Mouse (Mus musculus): ENCODE results near the gene Klf12. TPM values are rescaled to one million over a fixed set of nuclear protein-coding genes. Genes with fewer than 3 reads are reported as not detected.

Gene Klf12
- total RNA-seq, 1 experiment from 2014 or later = 6.2 TPM

- ATAC-seq (replicated peaks in 1 of 2; ENCODE audit: insufficient read depth in 1 of 2, low FRiP score in 2 of 2, low TSS enrichment in 1 of 2, low read depth in 1 of 2, poor library complexity in 2 of 2, severe bottlenecking in 2 of 2) = no peak
Observed at GRCm38 (mm10) chr14:100097208-100098189, 187.0 kb downstream of the Klf12 start.

DNA sequence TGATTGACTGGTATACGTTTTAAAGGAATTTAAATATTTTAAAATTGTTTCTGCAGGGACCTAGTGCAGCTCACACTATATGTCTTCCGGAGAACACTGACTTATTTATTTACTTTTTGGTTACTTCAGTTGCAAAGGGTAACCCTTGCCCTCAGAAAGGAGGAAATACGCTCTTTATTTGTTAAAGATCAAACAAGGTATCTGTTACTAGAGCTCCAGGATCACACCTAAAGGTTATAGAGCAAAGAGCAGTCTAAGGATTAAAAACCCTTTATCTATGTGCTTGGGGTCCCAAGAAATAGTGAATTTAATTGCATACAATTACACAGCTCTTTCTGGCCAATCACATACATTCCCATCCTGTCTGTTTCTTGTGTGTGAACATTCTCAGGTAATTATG is 188.7 kb downstream of the Klf12 start:
- no peak for ATAC-seq (replicated peaks in 1 of 2; ENCODE audit: insufficient read depth in 1 of 2, low FRiP score in 2 of 2, low TSS enrichment in 1 of 2, low read depth in 1 of 2, poor library complexity in 2 of 2, severe bottlenecking in 2 of 2)

- no peak for ATAC-seq (replicated peaks in 1 of 2; ENCODE audit: insufficient read depth in 1 of 2, low FRiP score in 2 of 2, low TSS enrichment in 1 of 2, low read depth in 1 of 2, poor library complexity in 2 of 2, severe bottlenecking in 2 of 2)
Observed at GRCm38 (mm10) chr14:100090517-100090916, 194.0 kb downstream of the Klf12 start.

DNA sequence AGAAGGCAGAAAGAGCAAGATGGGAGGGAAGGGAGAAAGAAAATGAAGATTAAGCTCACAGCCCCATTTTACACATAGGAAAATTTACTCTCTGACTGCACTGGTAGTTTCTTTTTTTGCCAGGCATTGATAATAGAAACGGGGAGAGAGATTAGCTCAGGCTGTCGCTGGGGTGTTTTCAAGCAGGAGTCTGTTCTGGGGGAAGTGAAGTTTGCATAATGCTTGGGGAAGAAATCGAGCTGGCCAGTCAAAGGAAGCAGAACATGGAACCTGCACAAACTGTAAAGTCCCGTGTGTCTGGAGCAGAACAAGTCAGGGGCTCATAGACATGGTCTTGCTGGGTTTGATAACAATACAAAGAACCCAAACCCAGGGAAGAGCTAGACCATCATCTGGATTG is 204.9 kb downstream of the Klf12 start:
- ATAC-seq (replicated peaks in 1 of 2; ENCODE audit: insufficient read depth in 1 of 2, low FRiP score in 2 of 2, low TSS enrichment in 1 of 2, low read depth in 1 of 2, poor library complexity in 2 of 2, severe bottlenecking in 2 of 2) = no peak; a peak in 2 of 4 replicates

DNA sequence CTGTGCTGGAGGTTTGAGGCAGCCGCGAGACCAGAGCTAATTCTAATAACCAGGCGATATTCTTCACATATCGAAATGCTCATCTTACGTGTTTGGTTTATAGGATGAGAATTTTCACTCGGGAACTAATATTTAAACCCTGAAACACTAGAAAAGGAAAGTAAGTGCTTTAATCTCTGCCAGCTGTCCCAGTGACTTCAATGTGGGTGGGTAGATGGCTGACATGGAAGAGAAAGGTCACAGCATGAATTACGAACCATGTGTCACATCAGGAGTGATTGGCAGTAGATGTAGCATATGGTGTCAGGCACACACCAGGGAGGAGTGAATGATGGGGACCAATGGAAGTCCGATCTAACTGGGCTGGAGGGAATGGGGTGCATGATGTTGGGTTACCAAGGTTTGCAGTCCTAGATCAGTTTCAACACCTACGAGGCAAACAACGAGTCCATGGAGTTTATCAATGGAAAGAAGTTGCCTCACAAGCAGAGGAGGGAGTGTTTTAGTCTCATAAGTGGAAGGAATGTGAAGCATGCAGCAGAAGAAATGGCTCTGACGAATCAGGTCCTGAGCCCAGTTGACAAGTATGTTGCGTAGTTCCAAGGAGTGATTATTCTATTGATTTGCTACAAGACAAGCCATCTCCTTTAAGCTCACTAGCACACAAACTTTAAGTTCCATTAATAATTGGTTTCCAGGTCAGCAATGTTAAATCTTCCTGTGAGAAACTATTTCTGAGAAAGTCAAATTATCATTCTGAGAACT is 211.9 kb downstream of the Klf12 start:
- no peak for ATAC-seq (replicated peaks in 1 of 2; ENCODE audit: insufficient read depth in 1 of 2, low FRiP score in 2 of 2, low TSS enrichment in 1 of 2, low read depth in 1 of 2, poor library complexity in 2 of 2, severe bottlenecking in 2 of 2)

DNA sequence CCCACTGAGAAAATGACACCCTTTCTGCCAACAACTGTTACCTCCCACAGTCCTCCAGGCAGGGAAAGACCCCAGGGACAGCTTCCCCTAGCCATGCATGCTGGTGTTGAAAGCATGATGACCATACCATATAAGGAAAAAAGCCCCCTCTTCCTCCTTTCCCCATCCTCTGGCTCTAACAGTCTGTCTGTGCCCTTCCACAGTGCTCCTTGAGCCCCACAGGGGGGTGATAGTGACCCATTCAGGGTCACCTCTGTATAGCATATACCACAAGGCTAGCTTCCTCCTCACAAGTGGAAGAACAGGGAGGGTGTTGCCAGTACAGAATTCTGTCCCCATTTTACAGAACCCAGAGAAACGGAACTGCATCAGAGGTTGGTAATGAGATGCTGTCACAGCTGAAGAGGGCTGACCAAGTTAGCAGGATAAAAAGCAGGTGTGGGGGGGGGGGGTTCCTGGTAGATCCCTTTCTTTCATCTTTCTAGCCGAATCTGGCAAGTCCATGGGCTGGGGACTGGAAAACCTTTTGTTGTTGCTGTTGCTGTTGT is 214.9 kb downstream of the Klf12 start:
- peak in 1 of 2 experiments; percentile 27; a peak in 1 of 4 replicates for ATAC-seq (replicated peaks in 1 of 2; ENCODE audit: insufficient read depth in 1 of 2, low FRiP score in 2 of 2, low TSS enrichment in 1 of 2, low read depth in 1 of 2, poor library complexity in 2 of 2, severe bottlenecking in 2 of 2)

DNA sequence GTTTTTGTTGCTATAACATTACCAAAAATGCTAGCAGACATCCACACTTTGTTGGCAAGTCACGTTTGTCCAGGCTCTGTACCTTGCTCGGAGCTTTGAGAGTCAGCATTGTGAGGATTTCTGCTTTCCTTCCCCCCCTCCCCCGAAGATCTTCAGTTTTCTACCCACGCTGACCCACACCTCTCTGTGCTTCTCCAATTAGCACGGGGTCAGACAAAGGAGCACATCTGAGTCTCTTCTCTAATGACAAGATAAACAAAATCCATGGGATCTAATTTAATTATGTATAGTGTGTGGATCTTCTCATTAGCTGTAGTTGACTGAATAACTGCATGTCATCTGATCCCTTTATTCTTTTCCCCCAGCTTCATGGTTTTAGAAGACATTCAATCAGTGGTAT is 215.8 kb downstream of the Klf12 start:
- no peak for ATAC-seq (replicated peaks in 1 of 2; ENCODE audit: insufficient read depth in 1 of 2, low FRiP score in 2 of 2, low TSS enrichment in 1 of 2, low read depth in 1 of 2, poor library complexity in 2 of 2, severe bottlenecking in 2 of 2)

GRCm38 (mm10) chr14:100062516-100062915 is 222.0 kb downstream of the Klf12 start:
- no peak for ATAC-seq (replicated peaks in 1 of 2; ENCODE audit: insufficient read depth in 1 of 2, low FRiP score in 2 of 2, low TSS enrichment in 1 of 2, low read depth in 1 of 2, poor library complexity in 2 of 2, severe bottlenecking in 2 of 2)

DNA sequence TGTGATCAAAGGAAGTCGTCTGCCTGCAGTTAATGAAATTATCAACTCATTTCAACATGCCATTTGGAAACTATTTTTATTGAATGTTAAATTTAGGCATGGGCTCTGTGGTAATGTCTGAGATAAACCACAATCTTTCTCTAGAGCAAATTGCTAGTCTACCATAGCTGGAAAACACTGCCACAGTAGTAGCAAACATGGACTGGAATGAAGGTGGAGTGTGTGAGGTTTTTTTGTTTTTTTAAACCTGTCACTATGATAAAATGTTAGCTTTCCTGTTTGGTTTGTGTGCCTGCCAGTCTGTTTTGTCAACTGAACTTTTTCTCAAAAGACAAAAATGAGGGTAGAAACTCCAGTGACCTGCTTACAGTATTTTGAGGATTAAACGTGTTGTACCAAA is 230.3 kb downstream of the Klf12 start:
- peak; percentile 58 to 80 for ATAC-seq (replicated peaks in 1 of 2; ENCODE audit: insufficient read depth in 1 of 2, low FRiP score in 2 of 2, low TSS enrichment in 1 of 2, low read depth in 1 of 2, poor library complexity in 2 of 2, severe bottlenecking in 2 of 2)

- no peak for ATAC-seq (replicated peaks in 1 of 2; ENCODE audit: insufficient read depth in 1 of 2, low FRiP score in 2 of 2, low TSS enrichment in 1 of 2, low read depth in 1 of 2, poor library complexity in 2 of 2, severe bottlenecking in 2 of 2)
Observed at GRCm38 (mm10) chr14:100053456-100053855, 231.0 kb downstream of the Klf12 start.

DNA sequence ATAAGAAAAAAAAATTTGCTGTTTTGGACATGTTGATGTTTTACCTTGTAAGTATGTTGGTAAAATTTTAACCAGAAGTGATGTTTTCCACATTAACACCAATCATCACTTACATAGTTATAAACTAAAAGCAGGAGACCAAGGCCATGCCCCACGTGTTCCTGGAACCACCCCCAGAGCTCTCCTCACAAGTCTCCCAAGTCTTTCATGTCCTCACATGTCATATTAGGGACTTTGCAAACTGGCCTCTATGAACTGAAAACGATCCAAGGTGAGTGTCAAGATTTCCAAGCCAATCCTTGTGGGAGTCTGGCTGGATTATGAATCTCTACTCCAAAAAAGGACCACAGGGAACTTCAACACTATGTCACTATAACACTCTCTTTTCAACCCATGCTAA is 231.6 kb downstream of the Klf12 start:
- no peak for ATAC-seq (replicated peaks in 1 of 2; ENCODE audit: insufficient read depth in 1 of 2, low FRiP score in 2 of 2, low TSS enrichment in 1 of 2, low read depth in 1 of 2, poor library complexity in 2 of 2, severe bottlenecking in 2 of 2)

DNA sequence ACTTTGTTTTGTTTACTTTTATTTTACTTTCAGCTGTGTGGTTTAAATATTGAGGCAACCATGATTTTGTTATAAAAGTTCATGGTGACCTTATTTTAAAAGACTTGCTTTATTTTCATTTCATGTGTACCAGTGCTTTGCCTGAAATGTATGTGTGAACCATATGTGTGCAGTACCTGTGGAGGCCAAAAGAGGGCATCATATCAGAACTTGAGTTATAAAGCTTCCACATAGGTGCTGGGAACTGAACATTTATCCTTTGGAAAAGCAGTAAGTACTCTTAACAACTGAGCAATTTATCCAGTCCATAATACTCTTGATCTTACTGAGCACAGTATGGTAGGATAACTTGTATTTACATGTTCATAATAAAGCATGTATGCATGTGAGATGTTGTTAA is 239.0 kb downstream of the Klf12 start:
- no peak for ATAC-seq (replicated peaks in 1 of 2; ENCODE audit: insufficient read depth in 1 of 2, low FRiP score in 2 of 2, low TSS enrichment in 1 of 2, low read depth in 1 of 2, poor library complexity in 2 of 2, severe bottlenecking in 2 of 2)

DNA sequence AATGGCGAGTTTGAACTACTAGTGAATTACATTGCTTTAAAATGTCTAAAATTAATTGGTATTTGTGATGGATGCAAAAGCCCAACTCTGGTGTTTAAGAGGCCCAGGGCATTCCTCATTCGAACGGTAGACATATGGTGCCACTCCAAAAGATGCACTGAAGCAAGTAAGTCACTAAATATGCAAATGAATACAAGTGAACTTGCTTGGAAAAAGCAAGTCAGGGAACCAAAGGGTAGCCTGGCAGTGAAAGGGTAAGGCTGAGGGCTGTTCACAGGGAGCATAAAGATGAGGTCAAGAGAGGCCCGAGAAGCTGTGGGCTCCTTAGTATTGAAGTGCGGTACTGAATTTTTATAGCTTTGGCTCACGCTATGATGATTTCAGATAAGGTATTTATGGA is 242.7 kb downstream of the Klf12 start:
- no peak for ATAC-seq (replicated peaks in 1 of 2; ENCODE audit: insufficient read depth in 1 of 2, low FRiP score in 2 of 2, low TSS enrichment in 1 of 2, low read depth in 1 of 2, poor library complexity in 2 of 2, severe bottlenecking in 2 of 2)

- ATAC-seq (replicated peaks in 1 of 2; ENCODE audit: insufficient read depth in 1 of 2, low FRiP score in 2 of 2, low TSS enrichment in 1 of 2, low read depth in 1 of 2, poor library complexity in 2 of 2, severe bottlenecking in 2 of 2) = no peak
Observed at GRCm38 (mm10) chr14:100026671-100027070, 257.8 kb downstream of the Klf12 start.

DNA sequence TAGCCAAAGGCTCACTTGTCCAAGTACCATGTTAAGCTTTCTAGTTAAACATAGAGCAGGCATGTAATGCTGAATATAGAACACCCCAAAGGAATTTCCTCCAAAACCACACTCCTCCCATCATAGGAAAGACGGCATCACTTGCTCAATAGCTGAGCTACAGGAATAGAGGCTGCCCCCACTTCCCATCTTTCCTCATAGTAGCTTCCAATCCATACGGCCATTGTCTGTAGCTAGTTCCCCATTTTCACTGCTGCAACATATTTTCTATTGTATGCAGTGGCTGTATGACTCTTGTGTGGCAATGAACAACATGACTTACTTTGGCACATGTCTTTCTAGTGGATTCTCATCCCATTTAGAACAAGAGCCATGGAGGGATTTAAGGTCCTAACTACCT is 267.3 kb downstream of the Klf12 start:
- ATAC-seq (replicated peaks in 1 of 2; ENCODE audit: insufficient read depth in 1 of 2, low FRiP score in 2 of 2, low TSS enrichment in 1 of 2, low read depth in 1 of 2, poor library complexity in 2 of 2, severe bottlenecking in 2 of 2) = peak in 1 of 2 experiments; percentile 36; a peak in 1 of 4 replicates

- ATAC-seq (replicated peaks in 1 of 2; ENCODE audit: insufficient read depth in 1 of 2, low FRiP score in 2 of 2, low TSS enrichment in 1 of 2, low read depth in 1 of 2, poor library complexity in 2 of 2, severe bottlenecking in 2 of 2) = no peak
Observed at GRCm38 (mm10) chr14:100010525-100010924, 274.0 kb downstream of the Klf12 start.

GRCm38 (mm10) chr14:100009790-100010382 is 274.6 kb downstream of the Klf12 start:
- ATAC-seq (replicated peaks in 1 of 2; ENCODE audit: insufficient read depth in 1 of 2, low FRiP score in 2 of 2, low TSS enrichment in 1 of 2, low read depth in 1 of 2, poor library complexity in 2 of 2, severe bottlenecking in 2 of 2) = peak; percentile 53 to 69; a peak in 2 of 4 replicates

GRCm38 (mm10) chr14:99983510-99983909 is 301.0 kb downstream of the Klf12 start:
- no peak for ATAC-seq (replicated peaks in 1 of 2; ENCODE audit: insufficient read depth in 1 of 2, low FRiP score in 2 of 2, low TSS enrichment in 1 of 2, low read depth in 1 of 2, poor library complexity in 2 of 2, severe bottlenecking in 2 of 2)
